Mouse (Mus musculus) CH12.LX (cell line): Measurements from ENCODE around the gene Nxpe5. TPM values are rescaled to one million over a fixed set of nuclear protein-coding genes. Genes with fewer than 3 reads are reported as not detected.

Experiments
- DNase-seq: peaks from one replicate; pipeline ENCODE4 v3.0.0-alpha.2; 2013; ENCODE audit errors: extremely low read depth
- H3K27ac ChIP-seq: 2 replicates; pipeline ENCODE4 v1.5.1; 2012; ENCODE audit warnings: low read depth, mild to moderate bottlenecking, control low read depth, moderate library complexity; ENCODE audit not compliant: insufficient read depth
- H3K27me3 ChIP-seq: replicated peaks from 2 replicates; pipeline ENCODE3; 2012; ENCODE audit warnings: inconsistent platforms
- H3K36me3 ChIP-seq, 2 experiments: replicated peaks in 1 of 2; 2 replicates each; pipeline versions ENCODE3 to v1.6.1; 2012; ENCODE audit warnings: inconsistent platforms in 1 of 2, low read length in 1 of 2, mild to moderate bottlenecking in 1 of 2, mixed read lengths in 1 of 2, moderate library complexity in 1 of 2; ENCODE audit not compliant: control insufficient read depth in 1 of 2, insufficient read depth in 1 of 2
- H3K4me1 ChIP-seq, 2 experiments: 2 replicates each; pipeline ENCODE4 v1.6.1; 2012; ENCODE audit warnings: inconsistent platforms in 1 of 2, moderate library complexity in 1 of 2; ENCODE audit not compliant: insufficient read depth in 2 of 2, control insufficient read depth in 1 of 2
- H3K4me2 ChIP-seq: 2 replicates; pipeline ENCODE4 v1.6.1; 2012; ENCODE audit warnings: low read depth, mild to moderate bottlenecking, control low read depth; ENCODE audit not compliant: poor library complexity, insufficient read depth, severe bottlenecking
- H3K4me3 ChIP-seq, 3 experiments: fragments of 150-350 bp in 1 of 3; sonication (generic) in 1 of 3; replicated peaks in 1 of 3; 2 replicates each; pipeline versions ENCODE3 to v1.5.1; 2011 to 2012; ENCODE audit warnings: low read depth in 2 of 3, low read length in 2 of 3, mild to moderate bottlenecking in 2 of 3, moderate library complexity in 2 of 3, control low read depth in 1 of 3, improper control_type of control experiment in 1 of 3, inconsistent platforms in 1 of 3, mixed read lengths in 1 of 3; ENCODE audit not compliant: poor library complexity in 1 of 3
- H3K79me2 ChIP-seq: replicated peaks from 2 replicates; pipeline ENCODE4 v1.6.1; 2012; ENCODE audit warnings: mild to moderate bottlenecking, moderate library complexity; ENCODE audit not compliant: control insufficient read depth, poor library complexity, insufficient read depth, severe bottlenecking; ENCODE audit errors: extremely low read depth
- H3K9ac ChIP-seq: 2 replicates; pipeline ENCODE4 v1.6.1; 2012; ENCODE audit warnings: low read depth, mild to moderate bottlenecking, control low read depth, moderate library complexity; ENCODE audit not compliant: insufficient read depth
- H3K9me3 ChIP-seq: replicated peaks from 2 replicates; pipeline ENCODE3; 2012; ENCODE audit warnings: low read length, inconsistent platforms, mixed read lengths
- CHD1 ChIP-seq: IDR thresholded peaks from 2 replicates; pipeline ENCODE4 v1.6.1; 2012; ENCODE audit warnings: low read depth, low read length, improper control_type of control experiment, inconsistent platforms
- CHD2 ChIP-seq: IDR thresholded peaks from 2 replicates; pipeline ENCODE4 v1.6.1; 2011; ENCODE audit warnings: low read length, improper control_type of control experiment
- CTCF ChIP-seq, 2 experiments: IDR thresholded peaks in 1 of 2; conservative IDR thresholded peaks in 1 of 2; 2 replicates each; pipeline ENCODE4 v1.5.1; 2011 to 2012; ENCODE audit warnings: low read depth in 2 of 2, low read length in 2 of 2, improper control_type of control experiment in 1 of 2, inconsistent platforms in 1 of 2, mild to moderate bottlenecking in 1 of 2, moderate library complexity in 1 of 2
- E2F4 ChIP-seq: IDR thresholded peaks from 2 replicates; pipeline ENCODE4 v1.6.1; 2011; ENCODE audit warnings: low read depth, low read length, improper control_type of control experiment; ENCODE audit not compliant: insufficient replicate concordance
- EP300 ChIP-seq: IDR thresholded peaks from 2 replicates; pipeline ENCODE4 v1.6.1; 2011; ENCODE audit warnings: low read length, improper control_type of control experiment
- ETS1 ChIP-seq: conservative IDR thresholded peaks from 2 replicates; pipeline ENCODE4 v1.6.1; 2012; ENCODE audit warnings: low read depth, mild to moderate bottlenecking, inconsistent platforms, low read length, improper control_type of control experiment, moderate library complexity
- GABPA ChIP-seq: IDR thresholded peaks from 2 replicates; pipeline ENCODE4 v1.6.1; 2012; ENCODE audit warnings: low read depth, low read length, improper control_type of control experiment, inconsistent platforms; ENCODE audit not compliant: insufficient replicate concordance
- HCFC1 ChIP-seq: IDR thresholded peaks from 2 replicates; pipeline ENCODE4 v1.6.1; 2012; ENCODE audit warnings: low read depth, mild to moderate bottlenecking, inconsistent platforms, low read length, improper control_type of control experiment
- JUN ChIP-seq: IDR thresholded peaks from 2 replicates; pipeline ENCODE4 v1.6.1; 2011; ENCODE audit warnings: low read depth, mild to moderate bottlenecking, low read length, improper control_type of control experiment, moderate library complexity; ENCODE audit not compliant: insufficient read depth
- JUND ChIP-seq: conservative IDR thresholded peaks from 2 replicates; pipeline ENCODE4 v1.6.1; 2011; ENCODE audit warnings: low read depth, low read length, improper control_type of control experiment
- KAT2A ChIP-seq: IDR thresholded peaks from 2 replicates; pipeline ENCODE4 v1.6.1; 2012; ENCODE audit warnings: low read length, improper control_type of control experiment, inconsistent platforms; ENCODE audit not compliant: insufficient replicate concordance
- MAFK ChIP-seq: IDR thresholded peaks from 2 replicates; pipeline ENCODE4 v1.6.1; 2011; ENCODE audit warnings: low read length, improper control_type of control experiment; ENCODE audit not compliant: insufficient replicate concordance
- MAZ ChIP-seq: IDR thresholded peaks from 2 replicates; pipeline ENCODE4 v1.6.1; 2012; ENCODE audit warnings: low read depth, mild to moderate bottlenecking, inconsistent platforms, low read length, improper control_type of control experiment, moderate library complexity
- MEF2A ChIP-seq: IDR thresholded peaks from 2 replicates; pipeline ENCODE4 v1.6.1; 2014; ENCODE audit warnings: low read depth, mild to moderate bottlenecking, inconsistent platforms, low read length, improper control_type of control experiment, borderline replicate concordance
- MYC ChIP-seq: IDR thresholded peaks from 2 replicates; pipeline ENCODE4 v1.6.1; 2011; ENCODE audit warnings: low read depth, mild to moderate bottlenecking, improper control_type of control experiment, low read length
- NELFE ChIP-seq: IDR thresholded peaks from 2 replicates; pipeline ENCODE4 v1.6.1; 2011; ENCODE audit warnings: low read depth, low read length, improper control_type of control experiment
- NRF1 ChIP-seq: IDR thresholded peaks from 2 replicates; pipeline ENCODE4 v1.6.1; 2014; ENCODE audit warnings: low read depth, mild to moderate bottlenecking, inconsistent platforms, low read length, improper control_type of control experiment, moderate library complexity
- POLR2AphosphoS2 ChIP-seq: IDR thresholded peaks from 2 replicates; pipeline ENCODE4 v1.6.1; 2011; ENCODE audit warnings: low read depth, low read length, improper control_type of control experiment
- RCOR1 ChIP-seq: conservative IDR thresholded peaks from 2 replicates; pipeline ENCODE4 v1.6.1; 2012; ENCODE audit warnings: low read depth, mild to moderate bottlenecking, inconsistent platforms, low read length, improper control_type of control experiment
- SIN3A ChIP-seq: IDR thresholded peaks from 2 replicates; pipeline ENCODE4 v1.6.1; 2012; ENCODE audit warnings: low read length, improper control_type of control experiment, inconsistent platforms
- SMC3 ChIP-seq: IDR thresholded peaks from 2 replicates; pipeline ENCODE4 v1.6.1; 2011; ENCODE audit warnings: low read depth, low read length, improper control_type of control experiment
- TBP ChIP-seq: conservative IDR thresholded peaks from 2 replicates; pipeline ENCODE4 v1.6.1; 2011; ENCODE audit warnings: low read depth, low read length, improper control_type of control experiment
- TCF12 ChIP-seq: IDR thresholded peaks from 2 replicates; pipeline ENCODE4 v1.6.1; 2014; ENCODE audit warnings: low read depth, mild to moderate bottlenecking, inconsistent platforms, low read length, improper control_type of control experiment
- UBTF ChIP-seq: IDR thresholded peaks from 2 replicates; pipeline ENCODE4 v1.6.1; 2012; ENCODE audit warnings: low read depth, mild to moderate bottlenecking, inconsistent platforms, low read length, improper control_type of control experiment, moderate library complexity
- USF1 ChIP-seq: IDR thresholded peaks from 2 replicates; pipeline ENCODE4 v1.6.1; 2014; ENCODE audit warnings: low read depth, mild to moderate bottlenecking, inconsistent platforms, low read length, improper control_type of control experiment
- ZKSCAN1 ChIP-seq: IDR thresholded peaks from 2 replicates; pipeline ENCODE4 v1.6.1; 2012; ENCODE audit warnings: low read depth, inconsistent platforms, low read length, improper control_type of control experiment, borderline replicate concordance
- ZMIZ1 ChIP-seq: IDR thresholded peaks from 2 replicates; pipeline ENCODE4 v1.6.1; 2012; ENCODE audit warnings: low read depth, mild to moderate bottlenecking, inconsistent platforms, low read length, improper control_type of control experiment
- dilution Hi-C: fragments of 300-500 bp; cut with MboI; formaldehyde crosslinking; loops from 2 replicates; pipeline ENCODE4 v1.14.3; 2020; ENCODE audit warnings: low sequenced_read_pairs; ENCODE audit not compliant: extremely low pct_unique_long_range_greater_than_20kb, extremely low pct_ligation_motif_present
- in situ Hi-C: fragments of 300-500 bp; cut with MboI; formaldehyde crosslinking; loops from 3 replicates; pipeline ENCODE4 v1.14.3; 2019; ENCODE audit warnings: low sequenced_read_pairs, low pct_ligation_motif_present, low pct_unique_long_range_greater_than_20kb, mixed read lengths
- polyA plus RNA-seq: library from polyadenylated mRNA; unstranded; fragments of >175 nt; gene quantifications from 2 replicates; pipeline ENCODE4 v1.2.1, GENCODE M21; 2012; ENCODE audit warnings: low read depth; ENCODE audit not compliant: insufficient read length
- total RNA-seq, 2 experiments: library from RNA; depleted of rRNA; stranded (reverse); fragments of 300-350 nt in 1 of 2; fragments of >200 nt in 1 of 2; gene quantifications; 2 replicates each; pipeline ENCODE4 v1.2.3; 2012 to 2014

Gene Nxpe5
- total and polyA plus RNA-seq, 3 experiments = not detected

GRCm38 (mm10) chr5:138187661-138188306 lies 37.9 kb upstream of the Nxpe5 start:
- TF ChIP-seq RCOR1 (no peak), HCFC1 (peak; percentile 94), TCF12 (no peak), E2F4 (no peak), GABPA (peak; percentile 57; the same call in 1 of the 2 replicates), NELFE (no peak), JUN (no peak), TBP (no peak), CHD1 (no peak), ETS1 (no peak), SIN3A (no peak; the same call in 1 of the 2 replicates), JUND (no peak), USF1 (no peak), KAT2A (peak; percentile 88; the same call in 1 of the 2 replicates), MAFK (no peak), MYC (no peak)
- Histone ChIP-seq H3K4me3 (peak overlapping the region; percentile 86 to 96 (median 92)), H3K9me3 (no peaks in the 10 kb centered on the region), H3K36me3 (peaks cover 38 to 57% of the 10 kb centered on the region in 2 experiments), H3K27ac (peak overlapping the region; percentile 38), H3K79me2 (0 out of 2 replicates have a peak, but pooled peaks cover 3% of the 10 kb centered on the region), H3K27me3 (no peaks in the 10 kb centered on the region), H3K4me1 (peaks cover 3 to 17% of the 10 kb centered on the region in 2 experiments; a peak in 3 of 4 replicates), H3K4me2 (peak overlapping the region; percentile 83), H3K9ac (peak overlapping the region; percentile 76)
- dilution Hi-C loops (no loop called here), in situ Hi-C loops (no loop called here)
- peak; percentile 82 for DNase-seq

GRCm38 (mm10) chr5:138193771-138194727 lies 31.6 kb upstream of the Nxpe5 start, which contains the start of gene Mblac1:
Gene Mblac1 (plus strand): TSS chr5:138194314.
- Histone ChIP-seq H3K9me3 (peaks cover 3% of the 10 kb centered on the region), H3K4me2 (peak within 1 kb of the TSS; percentile 4; the same call in 1 of the 2 replicates), H3K27ac (no peak within 1 kb of the TSS), H3K27me3 (no peaks in the 10 kb centered on the region), H3K4me3 (peak within 1 kb of the TSS in 2 of 3 experiments; percentile 23 to 53), H3K9ac (peak within 1 kb of the TSS; percentile 42; the same call in 1 of the 2 replicates), H3K36me3 (peaks cover 21 to 57% of the 10 kb centered on the region in 2 experiments), H3K79me2 (no peaks in the 10 kb centered on the region), H3K4me1 (no peaks in the 10 kb centered on the region)
- in situ Hi-C loops = no loop called here
- dilution Hi-C loops = no loop called here
- DNase-seq = no peak
- TF ChIP-seq CTCF (conservative IDR thresholded peaks at IDR 0.05 in 1 of 2, IDR thresholded peaks at IDR 0.05 in 1 of 2; ENCODE audit: low read depth in 2 of 2, low read length in 2 of 2) = no peak
- no peak for TF ChIP-seq ZKSCAN1
- no peak for TF ChIP-seq MEF2A
- no peak for TF ChIP-seq KAT2A
- TF ChIP-seq POLR2AphosphoS2 = peak; percentile 67
- TF ChIP-seq CHD1 = peak; percentile 97
- no peak for TF ChIP-seq RCOR1
- TF ChIP-seq NRF1 = no peak
- TF ChIP-seq NELFE = peak; percentile 57; the same call in 1 of the 2 replicates
- TF ChIP-seq ZMIZ1 = no peak
- no peak for TF ChIP-seq EP300
- no peak for TF ChIP-seq MAZ
- TF ChIP-seq UBTF = no peak
- TF ChIP-seq CHD2 = no peak
- no peak for TF ChIP-seq SMC3
- no peak for TF ChIP-seq E2F4
- peak; percentile 43; the same call in 1 of the 2 replicates for TF ChIP-seq TBP
- no peak; the same call in 1 of the 2 replicates for TF ChIP-seq HCFC1
- no peak for TF ChIP-seq USF1
